Mouse (Mus musculus): ENCODE data around the gene Msrb3. TPM values are rescaled to one million over a fixed set of nuclear protein-coding genes. Genes with fewer than 3 reads are reported as not detected.

The Msrb3 gene
- polyA plus RNA-seq, 1 experiment from 2014 or later, result 2.3 TPM

DNA sequence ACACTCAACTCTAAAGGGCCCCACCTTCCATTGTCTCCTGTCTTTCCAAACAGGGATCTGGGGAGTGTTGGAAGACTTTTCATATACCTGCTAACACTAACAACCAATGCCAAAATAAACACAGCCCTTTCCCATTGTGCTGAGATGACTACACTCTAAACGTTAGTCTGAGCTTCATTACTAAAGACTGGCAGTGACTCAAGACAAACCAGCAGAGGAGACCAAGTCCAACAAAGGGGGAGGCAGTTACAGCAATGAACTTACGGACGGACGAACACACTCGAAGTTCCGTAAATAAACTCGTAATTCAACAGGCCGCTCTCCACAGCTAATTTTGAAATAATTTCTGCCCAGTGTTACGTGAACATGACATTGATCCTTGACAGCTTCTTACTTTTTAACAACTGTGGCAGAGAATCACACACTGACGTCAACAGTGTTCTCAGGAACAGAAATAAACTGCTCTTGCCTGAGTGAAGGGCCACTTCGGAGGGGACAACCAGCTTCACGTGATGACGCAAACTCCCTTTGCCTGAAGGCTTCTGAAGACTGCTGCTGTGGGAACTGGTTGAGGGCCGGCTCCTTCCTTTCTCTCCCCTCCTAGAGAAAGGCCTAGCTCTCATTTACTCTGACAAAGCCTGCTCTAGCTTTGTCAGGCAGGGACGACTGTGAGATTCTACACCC, 16.2 kb upstream of the Msrb3 start:
- Histone ChIP-seq H3K27ac (no peak overlapping the region), H3K27me3 (no peaks in the 10 kb centered on the region), H3K9ac (no peak overlapping the region), H3K4me2 (no peak overlapping the region), H3K36me3 (peaks cover 4% of the 10 kb centered on the region), H3K4me1 (replicated peaks) (0 out of 2 replicates have a peak, but pooled peaks cover 3% of the 10 kb centered on the region), H3K9me3 (no peaks in the 10 kb centered on the region), H3K4me3 (no peak overlapping the region)
- WGBS, result 74% methylated on average over 15 of the region's 15 CpGs
- ATAC-seq (ENCODE audit: low FRiP score), result no peak

DNA sequence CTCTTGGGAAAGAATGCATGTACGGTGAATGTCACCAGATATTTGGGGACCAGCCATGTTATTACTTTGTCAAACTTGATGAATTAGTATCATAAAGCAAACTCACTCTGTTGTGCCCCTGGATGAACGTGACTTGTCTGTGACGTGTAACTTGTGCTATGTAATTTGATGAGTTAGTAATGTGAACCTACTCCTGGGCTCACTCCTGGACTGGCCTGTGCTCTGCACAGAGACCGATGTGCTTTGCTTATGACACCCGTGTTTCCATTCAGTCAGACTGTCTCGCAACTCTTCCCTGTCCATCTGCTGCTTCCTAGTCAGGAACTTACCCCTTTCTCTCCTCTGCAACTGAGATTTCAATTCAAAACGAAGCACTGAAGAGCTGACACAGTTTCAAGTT, 15.4 kb upstream of the Msrb3 start:
- H3K27me3 ChIP-seq, result no peaks in the 10 kb centered on the region
- no peak overlapping the region for H3K4me3 ChIP-seq
- WGBS, result 82% methylated on average over 7 of the region's 7 CpGs
- H3K27ac ChIP-seq, result no peak overlapping the region
- no peak overlapping the region for H3K9ac ChIP-seq
- no peaks in the 10 kb centered on the region for H3K9me3 ChIP-seq
- no peak overlapping the region for H3K4me2 ChIP-seq
- peaks cover 4% of the 10 kb centered on the region for H3K36me3 ChIP-seq
- ATAC-seq (ENCODE audit: low FRiP score), result no peak
- 0 out of 2 replicates have a peak, but pooled peaks cover 3% of the 10 kb centered on the region for H3K4me1 ChIP-seq (replicated peaks)

DNA sequence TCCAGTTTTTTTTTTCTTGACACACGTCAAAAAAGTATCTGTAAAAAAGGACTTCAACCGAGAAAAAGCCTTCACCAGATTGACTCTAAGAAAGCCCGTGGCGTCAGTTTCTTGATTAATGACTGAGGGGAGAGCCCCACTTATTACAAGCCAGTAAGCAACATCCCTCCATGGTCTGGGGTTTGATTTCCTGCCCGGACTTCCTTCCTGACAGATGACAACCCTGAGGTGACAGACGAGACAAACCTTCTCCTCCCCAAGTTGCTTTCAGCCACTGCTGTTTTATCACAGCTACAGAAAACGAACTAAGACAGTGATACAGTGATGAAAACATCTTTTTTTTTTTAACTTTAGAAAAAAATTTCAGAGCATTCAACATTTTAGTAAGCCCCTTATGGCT, 14.9 kb upstream of the Msrb3 start:
- Histone ChIP-seq H3K27ac (no peak overlapping the region), H3K9ac (no peak overlapping the region), H3K9me3 (no peaks in the 10 kb centered on the region), H3K4me2 (no peak overlapping the region), H3K36me3 (peaks cover 4% of the 10 kb centered on the region), H3K27me3 (no peaks in the 10 kb centered on the region), H3K4me3 (no peak overlapping the region), H3K4me1 (replicated peaks) (0 out of 2 replicates have a peak, but pooled peaks cover 3% of the 10 kb centered on the region)
- 78% methylated on average over 7 of the region's 7 CpGs for WGBS
- no peak for ATAC-seq (ENCODE audit: low FRiP score)

DNA sequence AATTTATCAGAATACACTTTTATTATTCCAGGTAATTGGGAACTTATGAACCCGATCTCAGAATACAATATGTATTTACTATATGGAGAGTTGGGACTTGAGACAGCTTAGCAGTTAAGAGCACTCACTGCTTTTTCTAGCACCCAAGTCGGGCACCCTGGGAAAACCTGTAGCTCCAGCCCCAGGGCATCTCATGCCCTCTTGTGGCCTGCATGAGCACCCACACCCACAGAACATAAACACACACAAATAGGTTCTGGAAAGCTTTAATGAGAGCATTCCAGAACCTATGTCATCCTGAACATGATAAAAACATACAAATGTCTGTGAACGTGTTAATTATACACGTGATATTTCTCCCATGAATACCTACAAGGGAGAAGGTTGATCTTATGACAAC, 13.1 kb upstream of the Msrb3 start:
- ATAC-seq (ENCODE audit: low FRiP score), result no peak
- 86% methylated on average over 4 of the region's 4 CpGs for WGBS

DNA sequence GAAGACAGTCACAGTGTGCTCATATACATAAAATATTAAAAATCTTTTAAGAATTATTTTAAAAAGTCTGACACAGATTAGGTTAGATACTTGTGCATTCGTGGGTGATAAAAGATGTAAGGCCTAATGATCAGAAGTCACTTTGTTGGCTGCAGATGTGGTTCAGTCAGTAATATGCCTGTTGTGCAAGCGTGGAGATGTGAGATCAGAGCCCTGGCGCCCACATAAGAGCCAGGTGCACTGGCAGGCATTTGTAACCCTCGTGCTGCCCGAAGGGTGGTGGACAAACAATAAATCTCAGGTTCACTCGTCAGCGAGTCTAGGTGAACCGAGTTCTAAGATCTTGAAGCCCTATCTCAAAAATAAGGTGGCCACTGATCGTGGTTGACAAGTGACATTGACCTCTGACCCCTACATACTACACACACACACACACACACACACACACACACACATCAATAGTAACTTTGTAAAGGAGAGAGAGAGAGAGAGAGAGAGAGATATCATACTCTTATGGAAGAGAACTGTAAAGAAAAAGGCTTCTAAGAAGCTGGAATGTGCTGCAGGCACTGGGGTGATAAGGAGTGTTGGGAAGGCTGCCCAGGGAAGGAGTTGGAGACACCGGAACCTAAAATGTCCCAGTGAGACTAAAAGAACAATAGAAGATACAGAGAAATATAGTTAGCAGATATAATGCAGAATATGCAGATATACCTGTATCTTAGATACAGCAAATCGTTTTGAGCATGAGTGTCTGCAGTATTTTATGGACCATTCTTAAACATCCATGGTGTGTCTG, 10.1 kb upstream of the Msrb3 start:
- Histone ChIP-seq H3K9me3 (peaks cover 7% of the 10 kb centered on the region; the same call in 1 of the 2 replicates), H3K4me1 (replicated peaks) (no peaks in the 10 kb centered on the region), H3K9ac (no peak overlapping the region), H3K36me3 (peaks cover 7% of the 10 kb centered on the region), H3K4me3 (no peak overlapping the region), H3K27ac (no peak overlapping the region), H3K27me3 (no peaks in the 10 kb centered on the region), H3K4me2 (no peak overlapping the region)
- 88% methylated on average over 11 of the region's 11 CpGs for WGBS
- no peak for ATAC-seq (ENCODE audit: low FRiP score)

More for the DNA sequence above, 13.1 kb upstream of the Msrb3 start:
- H3K4me2 ChIP-seq, result no peak overlapping the region
- H3K27ac ChIP-seq, result no peak overlapping the region
- H3K9me3 ChIP-seq, result no peaks in the 10 kb centered on the region
- H3K4me1 ChIP-seq (replicated peaks), result no peaks in the 10 kb centered on the region
- H3K27me3 ChIP-seq, result no peaks in the 10 kb centered on the region
- peaks cover 4% of the 10 kb centered on the region for H3K36me3 ChIP-seq
- no peak overlapping the region for H3K4me3 ChIP-seq
- H3K9ac ChIP-seq, result no peak overlapping the region

DNA sequence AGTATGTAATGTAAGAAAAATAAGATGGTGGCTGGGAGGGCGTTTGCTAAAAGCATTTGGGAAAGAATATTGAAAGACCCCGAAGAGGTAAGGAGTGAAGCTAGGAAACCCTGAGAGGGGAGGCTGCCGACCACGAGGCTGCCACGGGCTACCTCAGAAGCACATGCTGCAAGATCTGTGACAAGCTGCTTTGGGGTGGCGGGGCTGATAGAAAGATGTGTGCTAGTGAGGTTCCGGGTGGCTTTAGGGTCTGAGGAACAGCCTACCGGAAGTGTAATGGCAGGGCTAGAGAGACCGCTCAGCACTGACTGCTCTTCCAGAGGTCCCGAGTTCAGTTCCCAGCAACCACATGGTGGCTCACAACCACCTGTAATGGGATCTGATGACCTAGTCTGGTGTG, 5.8 kb upstream of the Msrb3 start:
- Histone ChIP-seq H3K9ac (no peak overlapping the region), H3K4me3 (no peak overlapping the region), H3K27ac (no peak overlapping the region), H3K36me3 (peaks cover 3% of the 10 kb centered on the region; the same call in 1 of the 2 replicates), H3K4me1 (replicated peaks) (peaks cover 15% of the 10 kb centered on the region), H3K9me3 (peaks cover 7% of the 10 kb centered on the region; the same call in 1 of the 2 replicates), H3K27me3 (peaks cover 11% of the 10 kb centered on the region; the same call in 1 of the 2 replicates), H3K4me2 (no peak overlapping the region)
- ATAC-seq (ENCODE audit: low FRiP score), result no peak
- 91% methylated on average over 10 of the region's 10 CpGs for WGBS

DNA sequence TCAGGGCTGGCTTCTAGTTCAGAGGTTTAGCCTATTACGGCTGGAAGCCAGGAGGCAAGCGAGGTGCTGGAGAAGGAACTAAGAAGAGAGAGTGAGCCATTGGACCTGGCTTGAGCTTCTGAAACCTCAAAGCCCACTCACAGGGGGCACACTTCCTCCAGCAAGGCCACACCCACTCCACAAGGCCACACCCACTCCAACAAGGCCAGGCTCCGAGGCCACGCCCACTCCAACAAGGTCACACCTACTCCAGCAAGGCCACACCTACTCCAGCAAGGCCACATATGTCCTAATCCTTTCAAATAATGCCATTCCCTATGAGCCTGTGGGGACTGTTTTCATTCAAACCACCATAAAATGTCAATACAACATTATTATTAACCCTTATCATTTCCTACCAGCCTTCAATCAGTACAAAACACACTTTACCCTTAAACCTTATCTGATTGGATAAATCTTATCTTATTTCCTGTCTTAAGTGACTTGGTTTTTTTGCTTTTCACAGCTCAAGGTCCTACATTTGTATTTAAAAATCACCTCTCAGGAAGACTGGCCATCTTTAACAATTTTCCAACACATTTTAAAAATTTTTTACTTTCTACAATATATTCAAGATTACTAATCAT, 5.1 kb upstream of the Msrb3 start:
- Histone ChIP-seq H3K9me3 (peaks cover 7% of the 10 kb centered on the region; the same call in 1 of the 2 replicates), H3K36me3 (peaks cover 3% of the 10 kb centered on the region; the same call in 1 of the 2 replicates), H3K27ac (no peak overlapping the region), H3K9ac (no peak overlapping the region), H3K4me3 (no peak overlapping the region), H3K4me2 (no peak overlapping the region), H3K27me3 (peaks cover 11% of the 10 kb centered on the region; the same call in 1 of the 2 replicates), H3K4me1 (replicated peaks) (peaks cover 19% of the 10 kb centered on the region)
- ATAC-seq (ENCODE audit: low FRiP score), result no peak
- 73% methylated on average over 4 of the region's 4 CpGs for WGBS

DNA sequence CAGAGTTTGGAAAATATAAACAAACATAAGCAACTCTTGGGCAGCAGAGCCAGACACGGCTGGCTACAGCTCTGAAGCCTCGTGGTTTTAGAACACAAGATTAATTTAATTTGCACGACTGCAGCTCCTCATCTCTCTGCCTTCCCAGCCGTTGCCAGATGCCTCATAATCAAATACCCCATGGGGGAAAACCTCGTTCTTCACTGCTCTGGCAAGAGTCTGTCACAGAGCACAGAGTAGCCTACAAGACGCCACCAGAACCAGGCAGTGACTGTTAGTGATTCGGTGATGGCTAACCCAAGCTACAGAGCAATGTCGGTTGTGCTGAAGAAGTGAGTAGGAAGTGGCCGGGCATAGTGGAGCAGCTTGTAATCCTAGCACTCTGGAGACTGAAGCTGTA, 2.8 kb upstream of the Msrb3 start:
- Histone ChIP-seq H3K9ac (no peak overlapping the region), H3K4me2 (no peak overlapping the region), H3K27me3 (peaks cover 19% of the 10 kb centered on the region), H3K27ac (no peak overlapping the region), H3K4me1 (replicated peaks) (peaks cover 24% of the 10 kb centered on the region), H3K36me3 (peaks cover 3% of the 10 kb centered on the region; the same call in 1 of the 2 replicates), H3K4me3 (no peak overlapping the region), H3K9me3 (peaks cover 7% of the 10 kb centered on the region; the same call in 1 of the 2 replicates)
- ATAC-seq (ENCODE audit: low FRiP score), result no peak
- 46% methylated on average over 9 of the region's 9 CpGs for WGBS

DNA sequence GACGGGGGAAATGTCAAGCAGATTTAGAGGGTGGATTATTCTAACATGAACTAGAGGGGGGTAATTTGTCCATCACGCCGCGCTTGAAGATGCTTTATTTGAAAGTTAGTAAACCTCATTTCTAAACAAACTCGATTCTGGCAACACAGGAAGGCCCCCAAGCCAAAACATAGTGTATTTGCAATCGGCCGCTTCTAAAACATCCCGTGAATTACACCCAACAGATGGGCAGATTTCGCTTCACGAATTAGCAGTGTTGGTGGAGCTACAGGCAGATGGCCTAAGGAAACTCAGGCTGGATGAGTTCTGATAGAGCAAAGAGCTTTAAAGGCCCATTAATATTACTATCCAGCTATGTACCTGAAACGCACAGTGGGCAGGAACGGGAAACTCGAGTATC, 1.2 kb upstream of the Msrb3 start:
- Histone ChIP-seq H3K9ac (no peak overlapping the region), H3K36me3 (no peaks in the 10 kb centered on the region), H3K9me3 (no peaks in the 10 kb centered on the region), H3K4me3 (no peak overlapping the region), H3K4me1 (replicated peaks) (peaks cover 24% of the 10 kb centered on the region), H3K27ac (no peak overlapping the region), H3K4me2 (no peak overlapping the region), H3K27me3 (peaks cover 32% of the 10 kb centered on the region)
- 58% methylated on average over 13 of the region's 13 CpGs for WGBS
- ATAC-seq (ENCODE audit: low FRiP score), result no peak

DNA sequence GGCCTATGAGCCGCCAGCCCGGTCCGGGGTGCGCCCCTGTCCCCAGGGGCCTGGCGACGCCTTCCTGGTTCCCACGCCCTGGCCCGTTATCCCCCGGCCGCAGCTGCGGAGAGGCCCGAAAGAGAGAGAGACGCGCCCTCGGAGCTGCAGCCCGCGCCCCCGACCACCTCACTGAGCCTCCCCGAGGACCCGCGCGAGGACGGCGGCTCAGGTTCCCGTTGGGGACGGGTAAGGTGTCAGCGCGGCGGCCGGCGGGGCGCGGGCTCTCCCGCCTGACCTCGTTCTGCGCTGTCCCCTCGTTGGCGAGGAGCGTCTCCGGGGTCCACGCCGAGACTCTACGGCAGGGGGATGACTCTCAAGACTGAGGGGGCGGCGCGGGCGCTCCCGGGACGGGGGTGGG, 544 bp downstream of the Msrb3 start:
- peak overlapping the region; percentile 61 for H3K4me3 ChIP-seq
- peak; percentile 40 for ATAC-seq (ENCODE audit: low FRiP score)
- 2% methylated on average over 49 of the region's 49 CpGs for WGBS
- H3K4me1 ChIP-seq (replicated peaks), result peaks cover 24% of the 10 kb centered on the region
- H3K4me2 ChIP-seq, result peak overlapping the region; percentile 96
- peak overlapping the region; percentile 77 for H3K9ac ChIP-seq
- no peaks in the 10 kb centered on the region for H3K9me3 ChIP-seq
- no peak overlapping the region for H3K27ac ChIP-seq
- H3K36me3 ChIP-seq, result no peaks in the 10 kb centered on the region
- peaks cover 35% of the 10 kb centered on the region for H3K27me3 ChIP-seq

DNA sequence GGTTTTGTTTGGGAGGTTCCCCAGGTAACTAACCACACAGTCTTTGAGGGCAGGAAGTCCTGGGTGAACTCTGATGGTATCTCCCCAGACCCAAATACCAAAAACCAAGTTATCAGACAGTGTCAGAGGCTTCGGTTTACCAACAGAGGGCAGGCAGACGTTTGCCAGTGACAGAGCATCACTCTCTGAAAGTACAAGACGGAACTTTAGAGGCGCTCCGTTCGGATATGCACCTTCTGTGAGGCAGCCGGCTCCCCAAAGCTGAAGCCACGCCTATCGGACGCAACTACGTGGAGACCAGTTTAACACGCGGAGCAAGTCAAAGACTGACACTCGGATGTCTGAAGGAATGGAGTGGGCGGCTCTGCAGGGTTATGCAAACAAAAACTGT, 3.0 kb downstream of the Msrb3 start:
- Histone ChIP-seq H3K4me1 (replicated peaks) (peaks cover 19% of the 10 kb centered on the region), H3K27ac (no peak overlapping the region), H3K4me3 (no peak overlapping the region), H3K9ac (no peak overlapping the region), H3K4me2 (no peak overlapping the region), H3K36me3 (no peaks in the 10 kb centered on the region), H3K27me3 (peaks cover 33% of the 10 kb centered on the region), H3K9me3 (no peaks in the 10 kb centered on the region)
- 41% methylated on average over 15 of the region's 15 CpGs for WGBS
- ATAC-seq (ENCODE audit: low FRiP score), result no peak

Measured in hindbrain, embryonic 13.5 days (tissue).